Mouse (Mus musculus) embryonic facial prominence, embryonic 10.5 days (tissue): ENCODE results near the gene Pygm. TPM values are rescaled to one million over a fixed set of nuclear protein-coding genes. Genes with fewer than 3 reads are reported as not detected.
A peak's percentile ranks its signal among the peaks of the same experiment; 100 is the strongest.

Source experiments
- DNase-seq: peaks from one replicate; pipeline ENCODE4 v3.0.0-alpha.2; 2017; ENCODE audit warnings: low spot score
- H3K27ac ChIP-seq: fragments of 300-500 bp; sonication (generic); replicated peaks from 2 replicates; pipeline ENCODE4 v1.5.1; 2016; ENCODE audit warnings: mild to moderate bottlenecking
- H3K27me3 ChIP-seq: fragments of 300-500 bp; sonication (generic); replicated peaks from 2 replicates; pipeline ENCODE4 v1.6.1; 2016; ENCODE audit warnings: low read depth, mild to moderate bottlenecking; ENCODE audit not compliant: poor library complexity, severe bottlenecking
- H3K36me3 ChIP-seq: fragments of 300-500 bp; sonication (generic); replicated peaks from 2 replicates; pipeline ENCODE4 v1.6.1; 2016; ENCODE audit warnings: mild to moderate bottlenecking, moderate library complexity
- H3K4me1 ChIP-seq: fragments of 300-500 bp; sonication (generic); 2 replicates; pipeline ENCODE4 v1.6.1; 2016
- H3K4me3 ChIP-seq: fragments of 300-500 bp; sonication (generic); 2 replicates; pipeline ENCODE4 v1.5.1; 2016; ENCODE audit warnings: mild to moderate bottlenecking, moderate library complexity
- H3K9me3 ChIP-seq: fragments of 300-500 bp; sonication (generic); 2 replicates; pipeline ENCODE4 v1.6.1; 2016; ENCODE audit warnings: mild to moderate bottlenecking
- WGBS: fragments of 180-500 bp; shearing (Covaris S2); methylation state at CpG from one replicate; pipeline ENCODE4 v1.1.7; 2016; 5-methylcytosine and 5-hydroxymethylcytosine counted together
- polyA plus RNA-seq: library from polyadenylated mRNA; unstranded; fragments of >200 nt; fragmentation: Nextera tagmentation; extraction: Ambion mirVana; gene quantifications from 2 replicates; pipeline ENCODE4 v1.2.1, GENCODE M21; 2016

The Pygm gene
- polyA plus RNA-seq, 1 experiment from 2014 or later, result 2.2 TPM

DNA sequence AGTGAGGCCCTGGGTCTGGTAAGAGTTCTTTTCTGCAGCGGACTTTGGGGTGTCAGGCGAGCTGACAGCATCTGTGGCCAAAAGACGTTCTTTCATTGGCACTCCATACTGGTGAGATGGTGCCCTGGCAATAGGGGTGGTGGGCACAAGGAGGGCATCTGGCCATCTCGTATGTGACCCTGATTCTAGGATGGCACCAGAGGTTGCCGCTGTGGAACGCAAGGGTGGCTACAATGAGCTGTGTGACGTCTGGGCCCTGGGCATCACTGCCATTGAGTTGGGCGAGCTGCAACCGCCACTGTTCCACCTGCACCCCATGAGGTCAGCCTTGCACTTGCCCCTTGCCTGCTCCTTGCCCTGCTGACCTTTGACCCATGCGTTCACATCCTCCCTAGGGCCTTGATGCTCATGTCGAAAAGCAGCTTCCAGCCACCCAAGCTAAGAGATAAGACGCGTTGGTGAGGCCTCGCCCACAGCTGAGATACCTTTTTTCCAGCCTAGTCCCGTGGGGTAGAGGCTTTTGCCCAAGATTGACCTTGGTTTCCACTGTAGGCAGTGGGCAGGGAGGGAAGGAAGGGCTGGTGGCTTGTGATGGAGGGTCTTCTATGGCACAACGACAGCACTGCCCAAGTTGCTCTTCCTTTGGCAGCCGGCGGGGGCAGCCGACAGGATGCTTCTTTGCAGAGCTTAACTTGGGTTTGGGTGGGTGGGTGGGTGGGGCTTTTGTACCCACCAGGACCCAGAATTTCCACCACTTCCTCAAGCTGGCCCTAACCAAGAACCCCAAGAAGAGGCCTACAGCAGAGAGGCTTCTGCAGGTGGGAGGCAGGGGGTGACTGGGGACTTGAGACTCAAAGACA, 40.9 kb upstream of the Pygm start:
- no peak for DNase-seq
- H3K27me3 ChIP-seq, result no peaks in the 10 kb centered on the region
- no peak overlapping the region for H3K4me3 ChIP-seq
- peaks cover 82% of the 10 kb centered on the region for H3K36me3 ChIP-seq
- peaks cover 56% of the 10 kb centered on the region for H3K4me1 ChIP-seq
- WGBS, result 84% methylated on average over 19 of the region's 19 CpGs
- no peaks in the 10 kb centered on the region for H3K9me3 ChIP-seq
- H3K27ac ChIP-seq, result no peak overlapping the region

DNA sequence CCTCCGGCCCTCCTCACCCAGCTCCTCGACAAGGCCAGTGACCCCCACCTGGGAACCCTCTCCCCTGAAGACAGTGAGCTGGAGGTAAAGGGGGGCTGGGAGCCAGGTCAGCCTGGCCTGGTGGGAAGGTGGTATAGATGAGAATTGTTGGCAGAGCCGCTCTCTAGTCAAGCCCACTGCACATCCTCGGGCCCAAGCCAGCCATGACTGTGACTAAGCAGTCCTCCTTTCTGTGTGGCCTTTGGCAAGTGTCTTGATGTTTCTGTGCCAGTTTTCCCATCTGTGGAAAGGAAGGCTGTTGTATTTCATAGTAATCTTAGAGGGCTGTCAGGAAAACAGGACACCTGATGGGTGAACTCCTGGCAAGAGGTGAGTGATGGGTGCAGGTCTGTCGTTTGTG, 40.2 kb upstream of the Pygm start:
- 86% methylated on average over 5 of the region's 5 CpGs for WGBS
- H3K27ac ChIP-seq, result no peak overlapping the region
- peaks cover 63% of the 10 kb centered on the region for H3K4me1 ChIP-seq
- H3K27me3 ChIP-seq, result no peaks in the 10 kb centered on the region
- no peaks in the 10 kb centered on the region for H3K9me3 ChIP-seq
- H3K4me3 ChIP-seq, result peak overlapping the region; percentile 13; the same call in 1 of the 2 replicates
- no peak for DNase-seq
- H3K36me3 ChIP-seq, result peaks cover 76% of the 10 kb centered on the region

DNA sequence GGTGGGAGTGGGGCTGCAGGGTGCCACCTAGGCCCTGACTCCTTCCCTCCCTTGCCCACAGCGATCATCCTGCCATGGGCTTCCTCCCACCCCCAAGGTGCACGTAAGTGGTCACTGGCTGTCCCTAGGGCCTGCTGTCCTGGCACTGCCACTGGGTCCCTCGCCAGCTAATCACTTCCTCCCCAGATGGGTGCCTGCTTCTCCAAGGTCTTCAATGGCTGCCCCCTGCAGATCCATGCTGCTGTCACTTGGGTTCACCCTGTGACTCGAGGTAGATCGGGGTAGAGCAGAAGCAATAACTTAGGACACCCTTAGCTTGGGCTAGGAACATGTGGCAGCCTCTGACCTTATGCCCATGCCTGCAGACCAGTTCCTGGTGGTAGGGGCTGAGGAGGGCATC, 38.2 kb upstream of the Pygm start:
- Histone ChIP-seq H3K36me3 (peaks cover 63% of the 10 kb centered on the region), H3K27ac (no peak overlapping the region), H3K9me3 (no peaks in the 10 kb centered on the region), H3K27me3 (no peaks in the 10 kb centered on the region), H3K4me3 (peak overlapping the region; percentile 3; the same call in 1 of the 2 replicates), H3K4me1 (peaks cover 61% of the 10 kb centered on the region)
- 91% methylated on average over 5 of the region's 5 CpGs for WGBS
- DNase-seq, result no peak

DNA sequence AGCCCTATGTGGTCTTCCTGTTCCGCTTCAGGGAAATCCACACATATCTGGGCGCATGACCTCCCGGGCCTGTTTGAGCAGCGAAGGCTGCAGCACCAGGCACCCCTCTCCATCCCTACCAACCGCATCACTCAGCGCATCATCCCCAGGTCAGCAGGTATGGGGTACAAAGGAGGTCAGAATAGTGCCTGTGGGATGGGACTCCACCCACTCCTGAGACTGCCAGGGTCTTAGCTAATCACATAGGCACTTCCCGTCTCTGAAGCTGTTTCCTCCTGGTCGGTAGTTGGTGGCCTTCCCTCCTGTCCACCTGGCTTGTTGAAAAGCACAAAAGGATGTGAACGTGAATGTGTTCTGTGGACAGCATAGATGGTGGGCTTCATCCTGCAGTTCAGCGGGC, 37.5 kb upstream of the Pygm start:
- WGBS, result 90% methylated on average over 10 of the region's 10 CpGs
- DNase-seq, result no peak
- Histone ChIP-seq H3K27ac (no peak overlapping the region), H3K4me3 (peak overlapping the region; percentile 3; the same call in 1 of the 2 replicates), H3K27me3 (no peaks in the 10 kb centered on the region), H3K4me1 (peaks cover 61% of the 10 kb centered on the region), H3K9me3 (no peaks in the 10 kb centered on the region), H3K36me3 (peaks cover 69% of the 10 kb centered on the region)

DNA sequence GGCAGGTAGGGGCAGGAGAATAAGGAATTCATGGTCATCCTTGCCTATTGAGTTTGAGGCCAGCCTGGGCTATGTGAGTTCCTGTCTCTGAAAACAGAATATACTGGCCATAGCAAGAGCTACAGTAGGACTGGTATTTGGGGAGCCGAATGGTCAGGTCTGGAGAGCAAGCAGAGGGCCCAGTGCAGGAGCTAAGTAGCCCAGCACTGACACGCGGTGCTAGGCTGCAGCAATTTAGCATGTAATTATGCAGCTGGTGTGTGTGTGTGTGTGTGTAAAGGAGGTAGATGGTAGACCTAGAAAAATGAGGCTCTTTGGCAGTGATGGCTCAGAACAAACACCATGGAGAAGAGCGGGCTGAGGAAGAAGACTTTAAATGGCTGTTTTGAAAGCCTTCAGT, 36.6 kb upstream of the Pygm start:
- H3K27ac ChIP-seq, result no peak overlapping the region
- H3K27me3 ChIP-seq, result no peaks in the 10 kb centered on the region
- H3K4me3 ChIP-seq, result no peak overlapping the region
- no peak for DNase-seq
- WGBS, result 91% methylated on average over 4 of the region's 4 CpGs
- peaks cover 52% of the 10 kb centered on the region for H3K4me1 ChIP-seq
- H3K9me3 ChIP-seq, result no peaks in the 10 kb centered on the region
- H3K36me3 ChIP-seq, result peaks cover 68% of the 10 kb centered on the region

DNA sequence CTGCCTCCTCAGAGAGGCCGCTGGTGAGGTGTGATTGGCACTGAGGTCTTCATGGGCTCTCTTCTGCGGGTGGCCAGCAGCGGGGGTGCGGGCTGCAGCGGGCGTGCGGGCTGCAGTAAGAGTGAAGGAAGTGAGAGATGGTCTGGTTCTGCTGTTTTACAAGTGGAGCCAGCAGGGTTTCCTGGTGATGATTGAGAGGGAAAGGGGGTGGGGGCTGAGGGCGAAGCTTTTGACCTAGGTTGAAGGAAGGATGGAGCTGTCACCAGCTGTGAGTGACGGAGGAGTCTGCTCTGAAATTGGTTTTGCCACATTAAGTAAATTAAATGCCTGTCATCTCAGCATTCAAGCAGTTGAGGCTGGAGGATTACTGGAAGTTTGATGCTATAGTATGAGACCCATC, 35.5 kb upstream of the Pygm start:
- Histone ChIP-seq H3K27ac (peak overlapping the region; percentile 64), H3K4me3 (0 out of 2 replicates have a peak overlapping the region, but pooled peaks have one; percentile 33), H3K9me3 (no peaks in the 10 kb centered on the region), H3K36me3 (peaks cover 69% of the 10 kb centered on the region), H3K4me1 (peaks cover 45% of the 10 kb centered on the region), H3K27me3 (no peaks in the 10 kb centered on the region)
- WGBS, result 60% methylated on average over 9 of the region's 9 CpGs
- DNase-seq, result peak; percentile 39

DNA sequence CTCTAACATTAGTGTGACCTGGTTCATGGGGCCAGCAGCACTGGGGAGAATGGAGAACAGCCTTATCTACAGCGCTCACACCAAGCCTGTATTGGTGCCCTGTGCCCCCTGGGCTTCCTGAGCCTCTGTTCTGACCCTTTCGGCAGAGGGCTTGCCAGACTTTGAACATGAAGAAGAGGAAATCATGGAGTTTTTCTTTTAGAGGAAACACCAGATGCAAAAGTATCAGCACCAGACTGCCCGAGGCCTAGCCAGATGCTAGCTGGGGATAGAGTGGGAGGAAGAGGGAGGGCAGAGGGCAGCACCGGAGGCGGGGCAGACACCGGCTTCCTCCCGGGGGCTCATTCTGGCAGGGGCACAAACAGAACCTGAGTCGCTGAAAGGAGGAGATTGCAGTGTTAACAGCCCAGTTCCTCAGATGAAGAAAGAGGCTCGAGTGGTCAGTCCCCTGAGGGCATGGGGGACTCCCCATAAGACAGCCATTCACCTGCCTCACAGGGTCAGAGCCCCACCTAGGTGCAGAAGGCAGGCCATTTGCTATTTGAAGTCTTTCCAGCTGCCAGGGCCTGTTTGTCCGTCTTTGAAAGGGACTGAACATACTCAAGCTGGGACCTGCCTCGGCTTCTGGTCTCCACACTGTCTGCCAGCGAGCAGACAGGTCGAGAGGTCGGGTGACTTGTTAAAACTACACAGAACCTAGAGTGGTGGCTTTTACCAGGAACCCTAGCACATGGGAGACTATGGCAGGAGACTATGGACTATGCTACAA, 34.8 kb upstream of the Pygm start:
- Histone ChIP-seq H3K4me1 (peaks cover 51% of the 10 kb centered on the region), H3K27ac (peak overlapping the region; percentile 64), H3K9me3 (no peaks in the 10 kb centered on the region), H3K27me3 (no peaks in the 10 kb centered on the region), H3K36me3 (peaks cover 69% of the 10 kb centered on the region), H3K4me3 (peak overlapping the region; percentile 33)
- peak; percentile 73 for DNase-seq
- 27% methylated on average over 14 of the region's 14 CpGs for WGBS

DNA sequence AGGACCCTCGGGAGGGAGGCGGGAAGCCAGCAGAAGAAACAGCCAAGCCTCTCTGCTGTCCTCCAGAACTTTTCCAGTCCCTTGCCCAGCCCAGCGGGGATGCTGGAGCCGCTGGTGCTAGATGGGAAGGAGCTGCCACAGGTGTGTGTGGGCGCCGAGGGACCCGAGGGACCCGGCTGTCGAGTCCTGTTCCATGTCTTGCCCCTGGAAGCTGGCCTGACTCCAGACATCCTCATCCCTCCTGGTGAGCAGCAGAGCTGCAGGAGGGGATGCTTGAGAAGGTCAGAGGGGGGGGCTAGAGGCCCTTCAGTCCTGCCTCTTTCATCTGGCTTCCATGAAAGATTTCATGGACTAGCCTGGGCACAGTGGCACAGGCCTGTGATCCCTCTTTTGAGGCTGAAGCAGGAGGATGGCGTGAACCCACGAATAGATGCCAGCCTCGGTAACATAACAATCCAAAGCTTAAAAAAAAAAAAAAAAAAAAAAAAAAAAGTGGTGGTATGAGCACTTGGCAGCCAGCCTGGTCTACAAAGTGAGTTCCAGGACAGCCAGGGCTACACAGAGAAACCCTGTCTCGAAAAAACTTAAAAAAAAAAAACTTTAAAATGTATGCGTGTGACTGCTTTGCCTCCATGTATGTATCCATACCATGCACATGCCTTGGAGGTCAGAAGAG, 32.6 kb upstream of the Pygm start:
- DNase-seq, result no peak
- Histone ChIP-seq H3K27me3 (no peaks in the 10 kb centered on the region), H3K27ac (peak overlapping the region; percentile 57; the same call in 1 of the 2 replicates), H3K9me3 (no peaks in the 10 kb centered on the region), H3K36me3 (peaks cover 53% of the 10 kb centered on the region), H3K4me1 (peaks cover 46% of the 10 kb centered on the region), H3K4me3 (peak overlapping the region; percentile 3; the same call in 1 of the 2 replicates)
- 75% methylated on average over 14 of the region's 14 CpGs for WGBS

DNA sequence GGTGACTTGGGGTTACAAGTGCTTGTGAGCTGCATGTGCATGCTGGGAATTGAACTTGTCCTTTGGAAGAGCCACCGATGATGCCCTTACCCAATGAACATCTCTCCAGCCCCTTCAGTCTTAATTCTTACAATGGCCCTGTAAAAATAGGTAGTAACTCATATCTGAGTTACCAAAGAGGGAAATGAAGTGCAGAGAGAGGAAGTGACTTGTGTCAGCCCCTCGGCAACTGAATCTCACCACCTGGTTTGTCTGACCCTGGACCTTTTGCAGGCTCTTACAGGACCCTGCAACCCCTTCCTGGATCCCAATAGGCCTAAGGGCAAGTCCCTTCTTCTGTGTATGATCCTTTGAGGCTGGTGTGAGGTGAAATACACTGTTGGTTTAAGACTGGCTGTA, 32.1 kb upstream of the Pygm start:
- peaks cover 44% of the 10 kb centered on the region for H3K4me1 ChIP-seq
- WGBS, result 82% methylated on average over 2 of the region's 2 CpGs
- peaks cover 47% of the 10 kb centered on the region for H3K36me3 ChIP-seq
- no peak overlapping the region for H3K4me3 ChIP-seq
- no peak overlapping the region for H3K27ac ChIP-seq
- no peaks in the 10 kb centered on the region for H3K27me3 ChIP-seq
- no peaks in the 10 kb centered on the region for H3K9me3 ChIP-seq
- DNase-seq, result no peak

DNA sequence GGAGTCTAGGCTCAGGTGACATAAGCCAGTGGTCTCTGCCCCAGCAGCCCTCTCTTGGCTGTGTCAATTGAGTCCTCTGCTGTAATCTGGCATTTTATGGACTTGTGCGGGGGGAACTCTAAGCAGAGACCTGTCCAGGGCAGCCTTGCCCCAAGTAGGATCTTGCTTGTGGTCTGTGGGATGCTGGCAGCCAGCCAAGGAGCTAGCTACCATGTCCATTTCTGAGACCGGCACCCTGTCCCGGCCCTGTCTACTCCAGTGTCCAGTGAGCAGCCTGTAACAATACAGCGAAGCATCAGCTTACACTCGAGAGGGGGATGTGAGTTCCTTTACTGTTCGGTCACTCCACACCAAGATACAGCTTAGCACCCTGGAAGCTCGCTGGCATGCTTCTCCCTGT, 30.2 kb upstream of the Pygm start:
- H3K9me3 ChIP-seq, result no peaks in the 10 kb centered on the region
- H3K27me3 ChIP-seq, result no peaks in the 10 kb centered on the region
- no peak overlapping the region; the same call in 1 of the 2 replicates for H3K27ac ChIP-seq
- H3K36me3 ChIP-seq, result peaks cover 34% of the 10 kb centered on the region
- no peak overlapping the region for H3K4me3 ChIP-seq
- DNase-seq, result no peak
- peaks cover 26% of the 10 kb centered on the region for H3K4me1 ChIP-seq
- WGBS, result 85% methylated on average over 7 of the region's 7 CpGs

DNA sequence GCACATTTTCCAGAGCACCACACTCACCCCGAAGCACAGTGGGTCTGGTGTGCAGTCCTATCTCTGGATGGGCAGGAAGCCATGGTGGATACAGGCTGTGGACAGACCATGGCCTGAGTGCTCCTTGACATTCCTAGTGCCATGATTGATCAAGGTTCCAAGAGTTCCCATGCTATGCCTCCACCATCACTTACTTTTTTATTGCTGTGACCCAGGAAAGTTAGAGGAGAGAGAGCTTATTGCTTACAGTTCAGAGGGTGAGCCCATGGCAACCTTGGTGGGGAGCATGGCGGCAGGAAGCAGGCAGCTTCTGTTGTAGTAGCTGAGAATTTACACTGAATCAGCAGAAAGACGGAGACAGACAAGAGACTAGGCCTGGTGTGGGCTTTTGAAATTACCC, 22.9 kb upstream of the Pygm start:
- no peak for DNase-seq
- WGBS, result 89% methylated on average over 3 of the region's 3 CpGs
- Histone ChIP-seq H3K36me3 (peaks cover 27% of the 10 kb centered on the region), H3K4me3 (no peak overlapping the region), H3K4me1 (peaks cover 24% of the 10 kb centered on the region), H3K9me3 (no peaks in the 10 kb centered on the region), H3K27me3 (no peaks in the 10 kb centered on the region), H3K27ac (no peak overlapping the region)

DNA sequence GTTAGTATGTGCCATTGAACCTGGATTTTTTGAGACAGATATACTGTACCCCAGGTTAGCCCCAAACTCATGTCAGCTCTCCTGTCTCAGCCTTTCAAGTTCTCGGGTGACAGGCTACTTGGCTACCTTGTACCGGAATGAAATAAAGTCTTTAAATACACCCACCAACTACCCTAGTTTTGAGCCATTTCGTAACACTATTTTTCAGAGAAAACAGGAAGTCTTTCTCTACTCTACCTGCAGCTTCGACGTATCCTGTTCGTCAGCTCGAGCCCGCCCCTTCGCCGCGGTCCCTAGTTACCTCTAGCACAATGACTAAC, 21.1 kb upstream of the Pygm start:
- WGBS, result 2% methylated on average over 11 of the region's 11 CpGs
- peaks cover 31% of the 10 kb centered on the region for H3K4me1 ChIP-seq
- H3K36me3 ChIP-seq, result peaks cover 45% of the 10 kb centered on the region
- no peak for DNase-seq
- peak overlapping the region; percentile 95 for H3K4me3 ChIP-seq
- peak overlapping the region; percentile 99 for H3K27ac ChIP-seq
- no peaks in the 10 kb centered on the region for H3K27me3 ChIP-seq
- no peaks in the 10 kb centered on the region for H3K9me3 ChIP-seq
